Mouse (Mus musculus): ENCODE data around the gene Tmed6.
"Not testable (repeated sequence)": the region's sequence is repeated elsewhere in the genome, so short reads cannot be mapped to it uniquely, and the experiment has no call there.

- TF ChIP-seq POLR2A (IDR thresholded peaks at IDR 0.05; ENCODE audit: extremely low read depth, insufficient read depth, low read length); CTCF (IDR thresholded peaks at IDR 0.05; ENCODE audit: low read depth, low read length): not testable (repeated sequence)
Observed at GRCm38 (mm10) chr8:107108089-107108488, 42.6 kb upstream of the Tmed6 start.

Data from liver, adult 2 months (tissue).